Mouse (Mus musculus) ovary, adult 18-20 months (tissue): Measurements from ENCODE around the gene Gli1.

Source experiments
- DNase-seq: peaks from one replicate; pipeline ENCODE4 v3.0.0; 2022; ENCODE audit warnings: low spot score, mixed read lengths

Gene Gli1

DNA sequence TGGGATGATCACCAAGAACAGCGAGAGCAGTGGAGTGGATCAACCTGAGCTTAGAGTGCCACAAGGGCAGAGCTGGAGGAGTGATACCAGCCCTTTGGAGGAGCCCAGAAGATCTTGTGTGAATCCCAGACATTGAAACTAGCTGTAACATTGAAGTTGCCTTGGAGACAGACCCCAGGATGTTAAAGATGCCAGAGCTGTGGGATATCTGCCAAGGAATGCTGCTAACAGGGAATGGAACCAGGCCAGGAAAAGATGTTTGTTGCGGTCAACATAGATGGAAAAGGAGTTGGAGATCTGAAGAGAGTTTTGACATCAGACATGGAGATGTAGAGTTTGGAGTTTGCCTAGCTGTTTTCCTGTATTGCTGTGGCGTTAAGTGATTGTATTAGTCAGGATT is 4.4 kb upstream of the Gli1 start:
- DNase-seq: no peak

GRCm38 (mm10) chr10:127343029-127343428 is 1.3 kb upstream of the Gli1 start:
- no peak for DNase-seq

- no peak for DNase-seq
Measured at GRCm38 (mm10) chr10:127341360-127341690, 449 bp downstream of the Gli1 start.

DNA sequence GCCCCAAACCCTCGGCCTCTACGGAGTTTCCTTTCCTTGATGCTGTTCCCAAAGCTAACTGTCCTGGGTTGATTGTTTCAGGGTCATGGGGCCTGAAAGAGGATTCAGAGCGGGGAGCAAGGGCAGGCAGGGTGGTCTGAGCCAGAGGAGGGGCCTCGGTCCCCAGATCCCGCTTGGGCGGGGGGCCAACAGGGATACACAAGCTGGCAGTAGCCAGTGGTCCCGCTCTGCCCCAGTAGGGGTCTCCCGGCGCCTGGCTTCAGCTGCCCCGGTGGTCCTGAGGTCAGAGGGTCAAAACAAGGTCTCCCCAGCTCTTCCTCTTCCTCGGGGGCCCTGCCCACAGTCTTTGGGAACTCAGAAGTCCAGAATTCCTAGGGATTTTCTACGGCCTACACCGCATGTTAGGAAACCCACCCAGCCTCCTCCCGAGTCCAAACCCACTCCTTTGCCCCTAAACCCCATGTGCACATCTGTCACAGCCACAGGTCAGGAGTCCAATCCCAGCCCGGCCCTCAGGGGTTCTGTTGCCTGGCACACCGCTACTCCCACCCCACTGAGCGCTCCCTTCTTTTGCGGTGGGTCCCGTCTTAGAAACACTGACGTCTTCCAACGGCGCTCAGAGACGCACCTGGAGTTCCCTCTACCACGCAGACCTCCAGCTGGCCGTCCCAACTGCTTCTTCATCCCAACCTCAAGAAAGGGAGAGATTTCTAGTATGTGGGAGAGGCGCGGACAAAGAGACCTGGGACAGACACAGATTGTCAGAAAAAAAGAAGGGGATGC is 1.0 kb downstream of the Gli1 start:
- no peak for DNase-seq

DNA sequence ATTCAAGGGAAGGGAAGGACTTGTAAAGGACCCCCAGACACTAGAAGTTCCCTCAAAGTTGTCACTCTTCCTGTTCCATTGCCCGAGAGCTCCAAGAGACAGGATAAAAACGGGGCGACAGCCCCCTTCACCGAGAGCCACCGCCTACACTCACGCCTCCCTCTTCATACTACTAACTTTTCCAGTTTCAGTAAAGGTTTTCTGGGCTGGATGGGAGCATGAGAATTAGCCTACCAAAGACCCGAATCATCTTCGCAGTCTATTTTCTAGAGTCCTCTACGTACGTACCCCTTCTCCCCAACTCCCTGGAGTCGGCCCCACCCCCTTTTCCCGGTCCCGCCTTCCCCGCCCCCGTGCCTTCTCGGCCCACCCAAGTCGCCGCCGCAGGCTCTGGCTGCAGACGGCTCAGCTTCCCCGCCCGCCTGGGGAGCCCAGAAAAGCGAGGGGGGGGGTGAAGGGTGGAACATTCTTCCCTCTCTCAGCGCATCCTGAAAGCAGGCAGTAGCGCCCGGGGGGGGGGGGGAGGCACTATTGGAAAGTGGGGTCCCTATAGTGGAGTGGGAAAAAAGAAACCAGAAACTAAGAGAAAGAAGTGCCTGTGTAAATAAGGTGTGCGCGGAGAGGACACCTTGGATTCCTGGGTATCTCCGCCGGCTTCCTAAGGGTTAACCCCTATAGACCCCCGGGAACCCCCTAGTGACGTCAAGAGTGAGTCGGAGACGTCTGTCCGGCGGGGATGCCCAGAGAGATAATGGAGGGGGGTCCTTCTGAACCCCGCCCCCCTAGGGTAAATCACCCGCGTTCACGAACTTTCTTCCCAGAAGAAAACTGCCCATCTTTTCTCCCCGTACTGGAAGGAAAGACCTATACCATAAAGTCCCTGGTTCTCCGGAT is 1.8 kb downstream of the Gli1 start:
- DNase-seq: peak; percentile 51

DNA sequence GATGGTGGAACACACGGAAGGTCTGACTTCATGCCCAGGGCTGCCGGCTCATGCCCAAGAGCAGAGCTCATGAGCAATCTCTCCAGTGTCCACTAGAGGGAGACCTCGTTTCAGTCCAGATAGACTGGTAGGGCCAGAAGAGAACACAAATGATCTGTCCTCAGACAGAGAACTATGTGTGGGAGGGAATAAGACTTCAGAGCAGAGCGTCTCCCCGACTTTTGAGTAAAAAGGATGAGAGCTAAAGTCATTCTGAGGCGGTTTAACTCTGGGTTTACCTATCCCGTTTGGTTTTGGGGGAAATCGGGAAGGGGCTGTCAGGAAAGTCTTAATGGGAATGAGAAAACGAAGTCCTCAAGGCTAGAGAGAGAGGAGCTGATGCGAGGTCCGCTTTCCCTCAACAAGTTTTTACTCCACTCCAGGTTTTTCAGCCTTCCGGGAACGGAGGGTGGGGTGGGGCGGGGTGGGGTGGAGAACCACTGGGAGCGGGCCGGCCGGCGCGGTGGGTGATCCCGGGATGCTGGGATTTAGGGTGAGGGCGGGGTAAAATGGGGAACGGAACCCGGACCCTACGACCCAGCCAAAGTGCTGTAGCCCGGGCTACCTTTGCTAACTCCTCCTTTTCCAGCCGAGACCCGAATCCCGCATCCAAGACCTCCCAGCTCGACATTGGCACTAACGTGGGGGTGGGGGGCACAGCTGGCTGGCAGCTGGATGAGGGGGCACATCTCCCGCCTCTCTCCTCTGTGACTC is 2.7 kb downstream of the Gli1 start:
- peak; percentile 80 for DNase-seq

GRCm38 (mm10) chr10:127337536-127338099 is 4.2 kb downstream of the Gli1 start:
- DNase-seq: no peak

DNA sequence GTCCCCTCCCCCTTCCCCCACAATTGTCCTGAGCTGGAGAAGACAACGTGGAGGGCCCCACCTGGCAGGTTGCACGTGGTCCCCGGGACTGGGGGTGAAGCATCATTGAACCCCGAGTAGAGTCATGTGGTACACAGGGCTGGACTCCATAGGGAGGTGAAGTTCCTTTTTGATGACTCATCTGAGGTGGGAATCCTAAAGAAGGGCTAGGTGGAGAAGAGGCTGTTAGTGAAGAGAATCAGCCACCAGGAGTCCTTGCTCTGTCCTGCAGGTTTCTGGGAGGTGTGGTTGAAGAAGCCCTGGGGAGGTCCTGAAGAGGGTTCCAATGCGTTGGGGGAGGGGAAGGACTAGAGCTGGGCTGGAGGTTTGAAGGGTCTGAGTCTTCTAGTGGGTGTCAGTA is 4.8 kb downstream of the Gli1 start:
- DNase-seq: no peak

DNA sequence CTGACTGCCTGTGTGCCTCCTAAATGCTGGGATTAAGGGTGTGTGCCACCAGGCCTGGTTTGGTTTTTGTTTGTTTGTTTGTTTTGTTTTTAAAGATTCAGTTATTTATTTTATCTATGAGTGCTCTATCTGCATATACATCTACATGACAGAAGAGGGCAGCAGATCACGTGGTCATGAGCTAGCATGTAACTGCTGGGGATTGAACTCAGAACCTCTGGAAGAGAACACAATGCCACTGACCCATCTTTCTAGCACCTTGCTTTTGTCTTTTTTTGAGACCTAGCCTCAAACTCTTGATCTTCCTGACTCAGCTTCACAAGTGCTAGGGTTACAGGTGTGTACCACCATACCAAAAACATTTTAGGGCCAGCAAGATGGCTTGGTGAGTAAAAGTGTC is 6.5 kb downstream of the Gli1 start:
- DNase-seq: no peak

GRCm38 (mm10) chr10:127333152-127333551 is 8.6 kb downstream of the Gli1 start:
- DNase-seq: no peak

GRCm38 (mm10) chr10:127332211-127332874 is 9.4 kb downstream of the Gli1 start:
- DNase-seq: no peak

- no peak for DNase-seq
Measured at GRCm38 (mm10) chr10:127330212-127330611, 11.6 kb downstream of the Gli1 start.

GRCm38 (mm10) chr10:127327461-127328145 is 14.2 kb downstream of the Gli1 start:
- no peak for DNase-seq

- DNase-seq: no peak
Measured at GRCm38 (mm10) chr10:127326828-127327227, 14.9 kb downstream of the Gli1 start.

- no peak for DNase-seq
Measured at GRCm38 (mm10) chr10:127326017-127326801, 15.6 kb downstream of the Gli1 start.

- no peak for DNase-seq
Measured at GRCm38 (mm10) chr10:127325454-127326016, 16.2 kb downstream of the Gli1 start.

- no peak for DNase-seq
Measured at GRCm38 (mm10) chr10:127324495-127324894, 17.3 kb downstream of the Gli1 start.

GRCm38 (mm10) chr10:127323131-127323855 is 18.5 kb downstream of the Gli1 start:
- no peak for DNase-seq

- no peak for DNase-seq
Measured at GRCm38 (mm10) chr10:127322669-127323068, 19.1 kb downstream of the Gli1 start.
